Mouse (Mus musculus) stomach, embryonic 16.5 days (tissue): ENCODE results near the gene Cyp2w1. TPM values are rescaled to one million over a fixed set of nuclear protein-coding genes. Genes with fewer than 3 reads are reported as not detected.

Experiments
- ATAC-seq: fragments of 200-750 bp; cut with Nextera tagmentation; 2 replicates; pipeline ENCODE4 v1.8.0; 2017; ENCODE audit warnings: moderate number of reproducible peaks, moderate TSS enrichment; ENCODE audit not compliant: insufficient read depth, low FRiP score
- H3K27ac ChIP-seq: fragments of 300-500 bp; sonication (generic); 2 replicates; pipeline ENCODE4 v1.5.1; 2014; ENCODE audit warnings: low read length
- H3K27me3 ChIP-seq: fragments of 300-500 bp; sonication (generic); 2 replicates; pipeline ENCODE4 v1.6.1; 2014; ENCODE audit warnings: low read length, control low read depth, mixed read lengths; ENCODE audit not compliant: control insufficient read depth, insufficient read depth
- H3K36me3 ChIP-seq: fragments of 300-500 bp; sonication (generic); 2 replicates; pipeline ENCODE4 v1.6.1; 2014; ENCODE audit warnings: low read length; ENCODE audit not compliant: control insufficient read depth, insufficient read depth
- H3K4me1 ChIP-seq: fragments of 300-500 bp; sonication (generic); 2 replicates; pipeline ENCODE4 v1.6.1; 2014; ENCODE audit warnings: low read length, control low read depth, mixed read lengths; ENCODE audit not compliant: control insufficient read depth, insufficient read depth
- H3K4me2 ChIP-seq: fragments of 300-500 bp; sonication (generic); 2 replicates; pipeline ENCODE4 v1.6.1; 2014; ENCODE audit warnings: low read depth, low read length, mixed read lengths
- H3K4me3 ChIP-seq: fragments of 300-500 bp; sonication (generic); replicated peaks from 2 replicates; pipeline ENCODE4 v1.5.1; 2014; ENCODE audit warnings: mild to moderate bottlenecking, low read length
- H3K9ac ChIP-seq: fragments of 300-500 bp; sonication (generic); 2 replicates; pipeline ENCODE4 v1.6.1; 2014; ENCODE audit warnings: low read length
- H3K9me3 ChIP-seq: fragments of 300-500 bp; sonication (generic); replicated peaks from 2 replicates; pipeline ENCODE4 v1.6.1; 2016; ENCODE audit warnings: low read length, control low read depth; ENCODE audit not compliant: control insufficient read depth
- WGBS: fragments of 180-500 bp; shearing (Covaris S2); extraction: QIAGEN DNeasy Blood & Tissue Kit; methylation state at CpG from one replicate; pipeline ENCODE4 v1.1.7; 2014; 5-methylcytosine and 5-hydroxymethylcytosine counted together
- microRNA counts: library from miRNA; unstranded; fragments of <30 nt; microRNA quantifications from one replicate; lab custom pipeline; 2016
- microRNA-seq: library from miRNA; unstranded; fragments of <30 nt; microRNA quantifications from one replicate; pipeline ENCODE4, GENCODE M21; 2016
- polyA plus RNA-seq: library from polyadenylated mRNA; unstranded; fragments of >200 nt; fragmentation: Nextera tagmentation; extraction: Ambion mirVana; gene quantifications from 2 replicates; pipeline ENCODE4 v1.2.1, GENCODE M21; 2015

The Cyp2w1 gene
- polyA plus RNA-seq, 1 experiment from 2014 or later, result 11.4 TPM

DNA sequence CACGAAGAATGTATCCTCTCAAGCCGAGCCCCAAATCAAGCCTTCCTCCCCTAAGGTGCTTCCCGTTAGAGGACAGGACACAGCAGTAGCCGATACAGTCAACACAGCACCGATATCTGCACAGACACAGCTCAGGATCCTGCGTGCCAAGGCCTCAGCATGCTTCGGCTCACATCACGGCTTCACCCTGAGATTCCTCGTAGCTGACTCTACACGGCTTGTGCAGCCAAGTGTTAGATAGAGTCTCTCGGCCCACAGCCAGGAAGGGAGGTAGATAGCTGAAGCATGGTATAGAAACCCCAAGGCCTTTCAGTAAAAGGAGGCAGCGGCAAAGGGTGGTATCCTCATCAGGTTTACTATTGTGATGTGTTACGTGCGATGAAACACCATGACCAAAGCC lies 47.6 kb downstream of the Cyp2w1 start:
- 85% methylated on average over 14 of the region's 14 CpGs for WGBS

DNA sequence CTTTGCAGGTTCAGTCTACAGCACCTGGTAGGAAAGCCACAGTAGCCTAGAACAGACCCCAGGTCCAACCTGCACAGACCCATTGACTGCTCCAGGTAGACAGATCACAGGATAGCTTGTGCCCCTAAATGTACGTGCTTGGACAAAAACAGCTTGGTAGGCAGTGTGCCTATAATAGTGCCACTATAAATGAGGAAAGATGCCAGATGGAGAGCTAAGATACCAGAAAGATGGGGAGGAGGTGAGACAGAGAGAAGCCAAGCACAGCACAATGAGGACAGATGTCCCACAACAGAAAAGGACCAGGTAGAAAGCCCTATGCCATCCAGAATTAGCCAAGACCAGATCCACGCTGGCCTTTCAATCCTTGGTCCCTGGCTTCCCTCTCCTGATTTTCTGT lies 49.7 kb downstream of the Cyp2w1 start:
- H3K36me3 ChIP-seq, result no peaks in the 10 kb centered on the region
- no peak overlapping the region for H3K27ac ChIP-seq
- no peak for ATAC-seq
- 0 out of 2 replicates have a peak, but pooled peaks cover 4% of the 10 kb centered on the region for H3K4me1 ChIP-seq
- H3K9me3 ChIP-seq, result no peaks in the 10 kb centered on the region
- WGBS, result 89% methylated on average over 2 of the region's 2 CpGs
- H3K27me3 ChIP-seq, result no peaks in the 10 kb centered on the region
- no peak overlapping the region for H3K4me2 ChIP-seq
- no peak overlapping the region for H3K9ac ChIP-seq
- no peak overlapping the region for H3K4me3 ChIP-seq

More for the DNA sequence above, 47.6 kb downstream of the Cyp2w1 start:
- Histone ChIP-seq H3K4me1 (no peaks in the 10 kb centered on the region), H3K36me3 (no peaks in the 10 kb centered on the region), H3K27ac (no peak overlapping the region), H3K4me2 (no peak overlapping the region), H3K27me3 (no peaks in the 10 kb centered on the region), H3K9ac (no peak overlapping the region), H3K9me3 (no peaks in the 10 kb centered on the region), H3K4me3 (no peak overlapping the region)
- ATAC-seq, result no peak

- Histone ChIP-seq H3K9me3 (no peaks in the 10 kb centered on the region), H3K27ac (no peak overlapping the region; the same call in 1 of the 2 replicates), H3K27me3 (no peaks in the 10 kb centered on the region), H3K4me2 (no peak overlapping the region), H3K9ac (no peak overlapping the region; the same call in 1 of the 2 replicates), H3K36me3 (no peaks in the 10 kb centered on the region), H3K4me3 (no peak overlapping the region), H3K4me1 (0 out of 2 replicates have a peak, but pooled peaks cover 4% of the 10 kb centered on the region)
- 84% methylated on average over 8 of the region's 8 CpGs for WGBS
- ATAC-seq, result no peak
Observed at GRCm38 (mm10) chr5:139403692-139404260, 51.4 kb downstream of the Cyp2w1 start.

GRCm38 (mm10) chr5:139404801-139405401 lies 52.5 kb downstream of the Cyp2w1 start, which contains the start of gene C130050O18Rik:
C130050O18Rik (plus strand) TSS chr5:139405280.
- no peaks in the 10 kb centered on the region for H3K36me3 ChIP-seq
- H3K27me3 ChIP-seq, result no peaks in the 10 kb centered on the region
- no peak within 1 kb of the TSS for H3K4me3 ChIP-seq
- no peak for ATAC-seq
- H3K9me3 ChIP-seq, result no peaks in the 10 kb centered on the region
- H3K27ac ChIP-seq, result peak within 1 kb of the TSS; percentile 33
- WGBS, result 77% methylated on average over 6 of the region's 6 CpGs
- H3K4me2 ChIP-seq, result no peak within 1 kb of the TSS
- peak within 1 kb of the TSS; percentile 16 for H3K9ac ChIP-seq
- H3K4me1 ChIP-seq, result peaks cover 11% of the 10 kb centered on the region

DNA sequence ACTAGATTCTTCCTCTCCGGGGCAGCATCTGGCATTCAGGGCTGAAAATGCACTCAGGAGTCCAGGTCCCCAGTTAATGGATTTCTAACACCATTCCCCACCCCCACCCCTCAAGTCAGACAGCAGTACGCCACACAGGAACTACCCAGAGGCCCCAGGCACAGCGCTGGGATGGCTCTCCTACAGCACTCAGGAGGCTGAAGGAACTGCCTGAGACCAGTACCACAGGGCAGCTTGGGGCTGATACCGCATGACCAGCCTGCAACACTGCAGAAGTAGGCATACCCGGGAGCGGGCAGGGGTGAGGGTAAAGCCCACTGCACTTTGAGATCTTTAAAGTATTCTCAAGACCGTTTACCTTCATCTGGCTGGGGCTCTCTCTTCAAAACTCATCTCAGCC lies 53.1 kb downstream of the Cyp2w1 start:
- H3K4me2 ChIP-seq, result no peak overlapping the region
- H3K9me3 ChIP-seq, result no peaks in the 10 kb centered on the region
- H3K4me3 ChIP-seq, result no peak overlapping the region
- 66% methylated on average over 7 of the region's 7 CpGs for WGBS
- H3K4me1 ChIP-seq, result peaks cover 11% of the 10 kb centered on the region
- H3K27me3 ChIP-seq, result no peaks in the 10 kb centered on the region
- no peak overlapping the region; the same call in 1 of the 2 replicates for H3K9ac ChIP-seq
- no peak for ATAC-seq
- peak overlapping the region; percentile 19; the same call in 1 of the 2 replicates for H3K27ac ChIP-seq
- no peaks in the 10 kb centered on the region for H3K36me3 ChIP-seq

GRCm38 (mm10) chr5:139405953-139406352 lies 53.5 kb downstream of the Cyp2w1 start:
- Histone ChIP-seq H3K27me3 (no peaks in the 10 kb centered on the region), H3K9me3 (no peaks in the 10 kb centered on the region), H3K4me2 (no peak overlapping the region), H3K9ac (no peak overlapping the region), H3K36me3 (no peaks in the 10 kb centered on the region), H3K4me1 (peaks cover 11% of the 10 kb centered on the region), H3K27ac (peak overlapping the region; percentile 19; the same call in 1 of the 2 replicates), H3K4me3 (no peak overlapping the region)
- 48% methylated on average over 3 of the region's 3 CpGs for WGBS
- no peak for ATAC-seq

MicroRNAs encoded within 50 kb of the gene (microRNA counts, 519-probe panel; counts per million panel counts)
- not detected for microRNA mmu-miR-339-3p (lab: Ali Mortazavi, UCI)
- not detected for microRNA mmu-miR-339-5p (lab: Ali Mortazavi, UCI)

Small RNAs within 50 kb of the gene (microRNA-seq; reads per million reads assigned to microRNA genes)
- gene Mir339, result 435 reads per million, percentile 70 among the genes with 10 or more reads in this experiment

Other genes with a start within 250 kb of the Cyp2w1 start
- gene Prkar1b, start 202.6 kb upstream of the Cyp2w1 start, polyA plus RNA-seq, result 25.2 and 25.8 TPM in 2 replicates
- 2.6 and 3.1 TPM in 2 replicates for gene Dnaaf5, start 202.4 kb upstream of the Cyp2w1 start, polyA plus RNA-seq
- 56.2 and 58.3 TPM in 2 replicates for gene Sun1, start 152.0 kb upstream of the Cyp2w1 start, polyA plus RNA-seq
- 136 and 142 TPM in 2 replicates for gene Get4, start 100.3 kb upstream of the Cyp2w1 start, polyA plus RNA-seq
- gene Adap1, start 27.0 kb upstream of the Cyp2w1 start, polyA plus RNA-seq, result 2.4 and 2.6 TPM in 2 replicates
- 107 and 114 TPM in 2 replicates for gene Cox19, start 1.2 kb upstream of the Cyp2w1 start, polyA plus RNA-seq
- gene Gpr146, start 25.1 kb downstream of the Cyp2w1 start, polyA plus RNA-seq, result 3.1 and 4.2 TPM in 2 replicates
- 0.80 and 1.2 TPM in 2 replicates for gene C130050O18Rik, start 52.7 kb downstream of the Cyp2w1 start, polyA plus RNA-seq
- gene Gper1, start 70.5 kb downstream of the Cyp2w1 start, polyA plus RNA-seq, result 2.9 and 3.6 TPM in 2 replicates
- 35.2 and 35.7 TPM in 2 replicates for gene 3110082I17Rik, start 107.9 kb downstream of the Cyp2w1 start, polyA plus RNA-seq
- gene Zfand2a, start 131.9 kb downstream of the Cyp2w1 start, polyA plus RNA-seq, result 7.1 and 8.2 TPM in 2 replicates
- not detected in 2 replicates for gene Uncx, start 190.9 kb downstream of the Cyp2w1 start, polyA plus RNA-seq